Comparison of ENCODE assay signal across 8 mouse cellular contexts in genomic region chr2:37780270-37780929, GRCm38 (mm10). TPM values are rescaled to one million over a fixed set of nuclear protein-coding genes. Genes with fewer than 3 reads are reported as not detected.
DNase-seq lines count a peak whose midpoint lies in the region; ATAC-seq and TF ChIP-seq lines count a peak whose summit lies in the region.

No protein-coding gene starts in this region.

- no peaks in the 10 kb centered on the region for H3K9me3 ChIP-seq in forebrain, embryonic 14.5 days (replicated peaks; ENCODE audit: control insufficient read depth, low read length)
- no peaks in the 10 kb centered on the region for H3K9me3 ChIP-seq in intestine, embryonic 16.5 days (ENCODE audit: control insufficient read depth, low read length)
- H3K9me3 ChIP-seq in liver, postnatal 0 days (ENCODE audit: low read length), result no peaks in the 10 kb centered on the region

- ATAC-seq in forebrain, embryonic 14.5 days, result peak; percentile 30
- peak; percentile 74 for ATAC-seq in intestine, embryonic 16.5 days
- ATAC-seq in liver, postnatal 0 days, result peak; percentile 89
- peak; percentile 21; the same call in 1 of the 2 replicates for ATAC-seq in neutrophil, adult 5-6 weeks (ENCODE audit: extremely low read depth, insufficient number of reproducible peaks, low FRiP score, poor library complexity, severe bottlenecking)

- peaks cover 54% of the 10 kb centered on the region for H3K4me1 ChIP-seq in forebrain, embryonic 14.5 days (ENCODE audit: control insufficient read depth, insufficient read depth, low read length)
- peaks cover 29% of the 10 kb centered on the region for H3K4me1 ChIP-seq in intestine, embryonic 16.5 days (ENCODE audit: control insufficient read depth, insufficient read depth, low read length)
- peaks cover 8% of the 10 kb centered on the region for H3K4me1 ChIP-seq in liver, postnatal 0 days (ENCODE audit: insufficient read depth)

- 0 out of 2 replicates have a peak, but pooled peaks cover 4% of the 10 kb centered on the region for H3K36me3 ChIP-seq in forebrain, embryonic 14.5 days (ENCODE audit: control insufficient read depth, insufficient read depth, low read length)
- H3K36me3 ChIP-seq in intestine, embryonic 16.5 days (ENCODE audit: control insufficient read depth, insufficient read depth, low read length), result no peaks in the 10 kb centered on the region
- no peaks in the 10 kb centered on the region for H3K36me3 ChIP-seq in liver, postnatal 0 days (replicated peaks; ENCODE audit: insufficient read depth, low read length)

- H3K4me3 ChIP-seq in forebrain, embryonic 14.5 days (ENCODE audit: low read depth, low read length), result peak overlapping the region; percentile 20
- peak overlapping the region; percentile 13; the same call in 1 of the 2 replicates for H3K4me3 ChIP-seq in intestine, embryonic 16.5 days (ENCODE audit: low read length)
- no peak overlapping the region for H3K4me3 ChIP-seq in liver, postnatal 0 days (ENCODE audit: low read depth, low read length)

- DNase-seq in ovary, adult 18-20 months (ENCODE audit: low spot score), result peak; percentile 67
- DNase-seq in ovary, postnatal 10 days (ENCODE audit: low spot score), result no peak
- peak; percentile 77 for DNase-seq in forebrain, embryonic 14.5 days (ENCODE audit: low spot score)
- peak; percentile 81 for DNase-seq in liver, postnatal 0 days
- no peak for DNase-seq in thymus, postnatal 0 days (ENCODE audit: low spot score)
- DNase-seq in gastrocnemius, postnatal 25 days, result no peak

- H3K27ac ChIP-seq in forebrain, embryonic 14.5 days (ENCODE audit: low read depth, low read length), result no peak overlapping the region; the same call in 1 of the 2 replicates
- no peak overlapping the region for H3K27ac ChIP-seq in intestine, embryonic 16.5 days (ENCODE audit: low read length)
- H3K27ac ChIP-seq in liver, postnatal 0 days (ENCODE audit: low read depth), result no peak overlapping the region

- peak overlapping the region; percentile 45 for H3K4me2 ChIP-seq in forebrain, embryonic 14.5 days (ENCODE audit: low read length)
- peak overlapping the region; percentile 37 for H3K4me2 ChIP-seq in intestine, embryonic 16.5 days (ENCODE audit: low read depth, low read length)
- peak overlapping the region; percentile 20 for H3K4me2 ChIP-seq in liver, postnatal 0 days (ENCODE audit: low read depth, low read length)

- TF ChIP-seq CTCF in liver, postnatal 0 days (IDR thresholded peaks at IDR 0.05; ENCODE audit: low read depth), result no peak

- 2% methylated on average over 14 of the region's 14 CpGs for WGBS in forebrain, embryonic 14.5 days
- 3% methylated on average over 14 of the region's 14 CpGs for WGBS in intestine, embryonic 16.5 days
- WGBS in liver, postnatal 0 days (ENCODE audit: insufficient replicate concordance), result 3% methylated on average over 14 of the region's 14 CpGs

- H3K27me3 ChIP-seq in forebrain, embryonic 14.5 days (replicated peaks; ENCODE audit: control insufficient read depth, insufficient read depth, low read length), result no peaks in the 10 kb centered on the region
- no peaks in the 10 kb centered on the region; the same call in 1 of the 2 replicates for H3K27me3 ChIP-seq in intestine, embryonic 16.5 days (replicated peaks; ENCODE audit: control insufficient read depth, insufficient read depth, low read length)
- H3K27me3 ChIP-seq in liver, postnatal 0 days (ENCODE audit: insufficient read depth, low read length), result peaks cover 14% of the 10 kb centered on the region

- peak overlapping the region; percentile 51 for H3K9ac ChIP-seq in forebrain, embryonic 14.5 days (ENCODE audit: low read length)
- no peak overlapping the region; the same call in 1 of the 2 replicates for H3K9ac ChIP-seq in intestine, embryonic 16.5 days (ENCODE audit: low read depth, low read length)
- no peak overlapping the region for H3K9ac ChIP-seq in liver, postnatal 0 days (replicated peaks)

- TF ChIP-seq EP300 in liver, postnatal 0 days (IDR thresholded peaks at IDR 0.05; ENCODE audit: low read depth), result no peak

RNA-seq across cellular contexts. Expression of gene Crb2, which starts 4.4 kb away (rescaled TPM):
- polyA plus RNA-seq in forebrain, embryonic 14.5 days (2014; fragmentation: Nextera tagmentation; extraction: Ambion mirVana), result 4.0 and 4.2 TPM in 2 replicates
- polyA plus RNA-seq in intestine, embryonic 16.5 days (2015; fragmentation: Nextera tagmentation; extraction: Ambion mirVana), result 0.95 and 1.1 TPM in 2 replicates
- 0.16 and 0.19 TPM in 2 replicates for polyA plus RNA-seq in liver, postnatal 0 days (2015; fragmentation: Nextera tagmentation; extraction: Ambion mirVana)
- total RNA-seq in neutrophil, adult 5-6 weeks (2017), result not detected in 2 replicates
- 0.10 and 0.17 TPM in 2 replicates for polyA plus RNA-seq in thymus, postnatal 0 days (2015; fragmentation: Nextera tagmentation; extraction: Ambion mirVana)
- not detected for total RNA-seq in gastrocnemius, postnatal 25 days (2021)

Comparison
In these comparisons a context has a peak if more than half of its experiments do, and no peak if none do; other contexts are left out.
1. DNase-seq: peak in ovary, adult 18-20 months (single experiment), forebrain, embryonic 14.5 days (single experiment) and liver, postnatal 0 days (single experiment); none in ovary, postnatal 10 days (single experiment), thymus, postnatal 0 days (single experiment) and gastrocnemius, postnatal 25 days (single experiment).
2. ATAC-seq: peak in every context shown above with its lines; median percentile 89 in liver, postnatal 0 days; 74 in intestine, embryonic 16.5 days; 30 in forebrain, embryonic 14.5 days; 21 in neutrophil, adult 5-6 weeks.
3. Peak in every context shown above with its lines, with median percentiles within 50 percentile points of each other: H3K4me2 ChIP-seq.